Mouse (Mus musculus): ENCODE data around the gene Avl9. TPM values are rescaled to one million over a fixed set of nuclear protein-coding genes. Genes with fewer than 3 reads are reported as not detected.

Avl9 gene
- polyA plus RNA-seq (2012): 8.5 and 9.8 TPM in 2 replicates

DNA sequence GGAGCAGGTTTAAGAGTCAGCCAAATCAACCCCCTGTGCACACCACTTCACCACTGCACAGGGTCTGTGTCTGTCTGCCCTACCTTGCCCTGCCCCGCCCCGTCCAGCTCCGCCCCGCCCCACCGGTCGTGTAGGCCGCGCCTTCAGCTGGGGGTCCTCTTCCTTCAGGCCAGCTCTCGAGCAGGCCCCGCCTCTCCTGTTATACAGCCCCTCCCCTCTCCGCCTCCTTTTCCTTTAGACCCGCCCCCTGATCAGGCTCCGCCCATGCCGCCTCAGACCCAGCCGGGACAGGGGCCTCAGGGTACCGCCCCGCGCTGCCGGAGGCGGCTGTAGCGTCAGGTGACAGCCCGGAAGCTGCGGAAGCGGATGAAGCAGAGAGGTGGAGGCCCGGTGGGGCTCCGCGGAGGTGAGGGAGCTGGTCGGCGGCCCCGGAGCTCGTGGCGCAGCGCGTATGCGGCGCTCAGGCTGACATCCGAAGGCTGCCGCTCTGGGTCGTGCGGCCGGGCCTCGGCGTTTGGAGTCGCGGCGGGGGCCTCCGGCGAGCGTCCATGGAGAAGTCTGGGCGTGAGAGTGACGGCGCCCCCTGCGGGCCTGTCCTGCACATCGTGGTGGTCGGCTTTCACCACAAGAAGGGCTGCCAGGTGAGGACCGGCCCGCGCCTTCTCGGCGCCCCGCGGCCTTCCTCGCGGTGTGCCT is at the start of gene Avl9:
TSS of gene Avl9 (plus strand) at position 326 of the 696 bp plus-strand sequence.
- TF ChIP-seq GATA1 (IDR thresholded peaks at IDR 0.05; ENCODE audit: low read length): no peak

DNA sequence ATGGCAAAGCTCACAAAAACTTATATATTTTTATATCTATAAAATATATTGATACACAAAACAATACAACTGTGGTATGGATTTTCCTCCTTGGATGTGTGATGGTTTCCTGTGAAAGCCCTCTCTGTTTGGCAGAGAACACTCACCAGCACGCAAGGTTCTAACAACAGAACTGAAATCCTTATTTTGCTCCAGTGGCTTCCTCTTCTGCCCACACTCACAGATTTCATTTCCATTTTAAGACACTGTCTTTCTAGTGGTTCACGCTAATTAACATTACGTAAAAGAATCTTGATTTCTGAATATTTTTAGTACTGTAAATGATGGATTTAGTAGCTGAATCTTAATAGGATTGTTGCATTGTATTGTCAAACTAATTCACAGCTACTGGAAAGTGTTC is 26.5 kb upstream of the Avl9 start:
- TF ChIP-seq GATA1 (IDR thresholded peaks at IDR 0.05; ENCODE audit: low read length): no peak

GRCm38 (mm10) chr6:56691205-56691604 is 23.5 kb upstream of the Avl9 start:
- no peak for TF ChIP-seq GATA1 (IDR thresholded peaks at IDR 0.05; ENCODE audit: low read length)

DNA sequence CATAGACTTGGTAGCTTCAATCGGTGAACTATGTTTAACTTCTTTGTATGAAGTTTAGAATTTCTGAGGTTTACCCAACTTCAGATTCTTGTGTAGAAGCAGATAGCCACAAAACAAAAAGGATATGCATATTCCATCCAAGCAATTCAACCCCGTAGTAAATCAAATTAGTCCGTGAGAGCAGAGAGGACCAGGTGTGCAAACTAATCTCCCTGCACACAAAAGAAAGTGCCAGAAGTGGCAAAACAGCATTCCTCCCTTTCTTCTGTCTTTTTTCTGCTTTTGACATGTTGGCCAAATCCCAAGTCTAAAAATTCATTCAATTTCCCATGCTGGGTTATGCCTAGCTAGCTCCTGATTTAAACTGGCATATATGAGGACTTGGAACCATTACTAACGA is 22.3 kb upstream of the Avl9 start:
- no peak for TF ChIP-seq GATA1 (IDR thresholded peaks at IDR 0.05; ENCODE audit: low read length)

- TF ChIP-seq GATA1 (IDR thresholded peaks at IDR 0.05; ENCODE audit: low read length): no peak
These were observed 10.5 kb upstream of the Avl9 start, which contains the start of gene Lsm5 for GRCm38 (mm10) chr6:56703931-56704900. Gene Lsm5 (minus strand): TSS chr6:56704710.

GRCm38 (mm10) chr6:56714186-56714573 is 519 bp upstream of the Avl9 start:
- TF ChIP-seq GATA1 (IDR thresholded peaks at IDR 0.05; ENCODE audit: low read length): no peak

GRCm38 (mm10) chr6:56715270-56715666 is 569 bp downstream of the Avl9 start:
- no peak for TF ChIP-seq GATA1 (IDR thresholded peaks at IDR 0.05; ENCODE audit: low read length)

DNA sequence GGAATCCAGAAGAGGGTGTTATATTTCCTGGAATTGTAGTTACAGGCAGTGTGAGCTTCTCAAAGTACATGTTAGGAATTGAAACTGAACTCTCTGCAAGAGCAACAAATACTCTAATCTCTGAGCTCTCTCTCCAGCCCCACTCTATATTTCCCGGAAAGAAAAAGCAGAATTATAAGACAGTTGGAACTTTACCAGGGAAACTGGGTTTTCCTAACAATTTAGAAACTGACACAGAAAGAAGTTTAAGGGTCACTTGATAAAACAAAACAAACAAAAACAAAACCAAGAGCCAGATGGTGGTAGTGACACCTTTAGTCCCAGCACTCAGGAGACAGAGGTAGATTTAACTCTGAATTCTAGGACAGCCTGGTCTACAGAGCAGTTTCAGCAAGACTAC is 4.4 kb downstream of the Avl9 start:
- TF ChIP-seq GATA1 (IDR thresholded peaks at IDR 0.05; ENCODE audit: low read length): no peak

GRCm38 (mm10) chr6:56720877-56721276 is 6.2 kb downstream of the Avl9 start:
- TF ChIP-seq GATA1 (IDR thresholded peaks at IDR 0.05; ENCODE audit: low read length): no peak

DNA sequence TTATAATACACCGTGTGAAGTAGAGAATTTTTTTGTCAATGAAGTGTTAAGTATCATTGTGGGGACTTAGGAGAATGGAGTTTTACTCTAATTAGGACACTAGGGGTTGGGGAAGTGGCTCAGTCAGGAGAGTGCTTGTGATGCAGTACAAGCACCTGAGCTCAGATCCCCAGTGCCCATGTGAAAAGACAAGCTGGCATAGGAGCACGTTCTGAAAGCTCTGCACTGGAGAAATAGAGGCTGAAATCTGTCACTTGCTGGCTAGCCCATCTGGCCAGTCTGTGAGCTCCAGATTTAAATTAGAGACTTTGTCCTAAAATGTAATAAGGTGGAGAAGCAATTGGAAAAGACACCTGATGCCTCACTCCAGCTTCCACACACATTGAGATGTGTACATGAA is 17.8 kb downstream of the Avl9 start:
- no peak for TF ChIP-seq GATA1 (IDR thresholded peaks at IDR 0.05; ENCODE audit: low read length)

- TF ChIP-seq GATA1 (IDR thresholded peaks at IDR 0.05; ENCODE audit: low read length): no peak
These were observed 31.3 kb downstream of the Avl9 start for GRCm38 (mm10) chr6:56745950-56746543.

DNA sequence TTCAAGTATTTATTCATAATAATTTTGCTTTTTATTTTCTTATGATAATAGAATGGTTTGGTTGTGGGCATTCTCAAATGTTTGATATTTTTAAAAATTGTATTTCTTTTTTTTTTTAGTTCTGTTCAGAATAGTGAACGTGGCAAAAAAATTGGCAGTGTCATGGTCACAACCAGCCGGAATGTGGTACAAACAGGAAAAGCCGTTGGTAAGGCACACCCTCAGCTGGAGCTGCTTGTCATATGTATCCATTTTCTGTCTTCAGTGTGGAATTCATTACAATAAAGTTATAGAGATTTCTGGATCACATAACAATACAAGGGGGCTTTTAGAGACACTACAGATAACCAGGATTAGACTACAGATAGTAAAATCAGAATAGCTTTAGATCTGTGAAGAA is 39.0 kb downstream of the Avl9 start:
- no peak for TF ChIP-seq GATA1 (IDR thresholded peaks at IDR 0.05; ENCODE audit: low read length)

- no peak for TF ChIP-seq GATA1 (IDR thresholded peaks at IDR 0.05; ENCODE audit: low read length)
These were observed 41.4 kb downstream of the Avl9 start for GRCm38 (mm10) chr6:56756117-56756516.

DNA sequence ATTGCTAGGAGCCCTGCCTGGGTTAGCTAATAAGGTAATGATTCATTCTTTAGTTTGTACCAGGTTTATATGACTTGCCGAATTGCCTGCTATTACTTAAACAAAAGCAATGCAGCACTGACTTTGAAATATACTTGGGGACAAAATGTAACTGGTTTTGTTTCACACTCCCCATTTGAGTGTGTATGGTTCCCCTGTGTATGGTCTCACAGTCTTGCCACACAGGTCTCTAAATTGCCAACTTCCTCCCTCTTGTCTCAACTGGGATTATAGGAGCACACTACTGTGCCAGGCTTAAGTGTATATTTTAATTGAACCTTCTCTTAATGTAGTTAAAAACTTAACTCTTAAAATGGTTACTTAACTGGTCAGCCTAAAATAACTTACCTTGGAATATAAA is 44.6 kb downstream of the Avl9 start:
- TF ChIP-seq GATA1 (IDR thresholded peaks at IDR 0.05; ENCODE audit: low read length): no peak

- no peak for TF ChIP-seq GATA1 (IDR thresholded peaks at IDR 0.05; ENCODE audit: low read length)
These were observed 50.6 kb downstream of the Avl9 start for GRCm38 (mm10) chr6:56765265-56765664.

DNA sequence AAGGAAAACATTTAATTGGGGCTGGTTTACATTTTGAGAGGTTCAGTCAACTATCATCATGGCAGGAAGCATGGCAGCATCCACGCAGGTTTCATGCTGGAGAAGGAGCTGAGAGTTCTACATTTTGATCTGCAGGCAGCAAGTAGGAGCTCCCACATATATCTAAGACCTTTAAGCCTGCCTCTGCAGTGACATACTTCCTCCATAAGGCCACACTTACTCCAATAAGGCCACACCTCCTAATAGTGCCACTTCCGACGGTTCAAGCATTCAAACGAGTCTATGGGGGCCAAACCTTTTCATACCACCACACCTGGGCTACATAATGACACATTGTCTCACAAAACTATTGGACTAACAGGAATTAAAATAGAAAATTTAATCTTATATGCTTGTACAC is 51.0 kb downstream of the Avl9 start:
- no peak for TF ChIP-seq GATA1 (IDR thresholded peaks at IDR 0.05; ENCODE audit: low read length)

All from G1E-ER4 (cell line).